Mouse (Mus musculus) G1E-ER4 (cell line): ENCODE results near the gene Ankrd52. TPM values are rescaled to one million over a fixed set of nuclear protein-coding genes. Genes with fewer than 3 reads are reported as not detected.

Experiments
- GATA1 ChIP-seq: IDR thresholded peaks from one replicate; pipeline ENCODE4 v1.8.0; 2012; ENCODE audit warnings: low read length, inconsistent platforms
- polyA plus RNA-seq: library from polyadenylated mRNA; stranded (reverse); fragments of >175 nt; gene quantifications from 2 replicates; pipeline ENCODE4 v1.2.3, GENCODE M21; 2012

Ankrd52 gene
- polyA plus RNA-seq, 1 experiment = 85.8 TPM

DNA sequence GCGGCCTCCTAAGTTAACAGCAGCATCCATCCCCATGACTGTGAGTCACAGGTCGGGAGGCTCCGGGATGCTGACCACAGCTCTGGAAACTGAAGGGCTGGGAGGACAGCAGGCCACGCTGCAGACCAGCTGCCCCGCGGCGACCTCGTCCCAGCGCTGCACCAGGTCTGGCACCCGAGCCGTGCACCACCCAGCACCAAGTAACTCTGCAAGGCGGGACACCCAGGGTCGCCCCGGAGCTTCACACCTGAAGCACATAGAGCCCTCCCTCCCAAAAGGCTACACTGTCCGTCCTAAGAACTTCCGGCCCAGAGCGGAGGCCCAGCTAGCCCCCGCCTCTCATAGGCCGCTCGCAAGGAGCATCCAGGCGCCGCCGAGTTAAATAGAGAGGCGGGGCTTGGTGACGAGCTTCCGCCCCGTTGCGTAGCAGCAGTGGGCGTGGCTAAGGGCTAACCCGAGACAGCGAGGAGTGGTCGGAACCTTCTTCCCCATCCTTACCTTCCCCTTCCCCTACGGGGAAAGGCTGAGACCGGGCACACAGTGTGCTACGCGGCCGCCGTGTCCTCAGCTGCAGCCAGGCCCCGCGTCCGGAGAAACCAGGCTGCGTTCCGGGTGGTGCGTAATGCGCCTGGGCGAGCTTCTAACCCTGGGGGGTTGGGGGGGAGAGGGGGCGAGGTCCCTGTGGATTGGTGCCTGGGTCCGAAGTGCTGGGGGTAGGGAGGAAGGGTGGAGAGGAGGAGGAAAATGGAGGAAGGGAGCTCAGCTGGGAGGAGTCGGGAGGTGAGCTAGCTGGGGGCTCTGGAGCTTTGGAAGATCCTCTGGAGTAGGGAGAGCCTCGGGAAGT is 34.5 kb downstream of the Ankrd52 start, which contains the start of the genes Nabp2 and Rnf41:
TSS of gene Nabp2 (minus strand) at position 282 of the 844 bp plus-strand sequence.
TSS of gene Rnf41 (plus strand) at position 447 of the 844 bp plus-strand sequence.
- no peak for TF ChIP-seq GATA1

DNA sequence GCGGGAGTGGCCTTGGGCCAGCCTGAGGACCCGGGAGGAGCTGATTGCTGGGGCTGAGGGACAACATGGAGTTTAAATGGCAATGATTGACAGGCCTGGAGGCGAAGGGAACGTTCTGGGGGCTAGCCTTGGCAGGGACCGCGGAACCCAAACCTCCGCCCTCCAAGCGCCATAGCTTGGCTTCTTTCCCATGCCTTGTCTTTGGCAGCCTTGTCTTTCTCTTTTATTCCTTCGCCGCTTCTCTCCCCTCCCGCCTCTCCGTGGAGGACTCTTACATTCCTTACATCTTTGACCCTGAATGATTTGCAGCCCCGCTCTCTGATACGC is 35.1 kb downstream of the Ankrd52 start:
- TF ChIP-seq GATA1 = no peak

DNA sequence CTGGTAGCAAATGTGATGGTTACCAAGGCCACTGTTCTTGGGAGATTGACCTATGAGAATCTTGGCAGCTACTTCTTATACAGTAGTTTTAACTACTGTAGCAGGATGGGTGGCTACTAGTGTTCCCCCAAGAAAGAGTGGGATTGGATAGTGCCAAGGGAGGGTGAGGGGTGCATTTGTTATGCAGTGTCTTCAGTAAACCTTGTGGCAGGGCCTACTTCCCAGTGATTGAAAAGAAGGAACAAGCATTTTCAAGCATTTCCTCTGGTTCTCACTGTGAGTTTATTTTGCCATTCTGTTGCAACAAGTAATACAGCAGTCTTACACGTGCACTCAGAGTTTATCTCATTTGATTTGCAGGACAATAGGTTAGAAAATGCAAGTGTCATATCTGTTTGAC is 35.6 kb downstream of the Ankrd52 start:
- TF ChIP-seq GATA1 = no peak

DNA sequence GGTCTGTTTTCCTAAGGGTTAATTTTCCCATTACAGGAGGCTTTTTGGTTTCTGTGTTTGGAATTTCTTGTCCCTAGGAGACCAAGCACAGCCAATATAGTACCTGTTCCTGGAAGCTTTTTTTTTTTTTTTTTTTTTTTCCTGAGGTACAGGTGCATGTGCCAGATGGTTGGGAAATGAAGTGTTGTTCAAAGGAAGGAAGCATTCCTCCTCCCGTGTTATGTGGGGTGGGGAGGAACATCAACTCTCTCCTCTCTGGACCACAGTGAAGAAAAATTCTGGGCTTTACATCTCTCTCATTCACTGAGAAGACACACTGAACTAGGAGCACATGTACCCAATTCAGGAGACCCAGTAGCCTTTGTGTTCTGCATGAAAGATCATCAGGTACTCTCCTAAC is 36.2 kb downstream of the Ankrd52 start:
- no peak for TF ChIP-seq GATA1

DNA sequence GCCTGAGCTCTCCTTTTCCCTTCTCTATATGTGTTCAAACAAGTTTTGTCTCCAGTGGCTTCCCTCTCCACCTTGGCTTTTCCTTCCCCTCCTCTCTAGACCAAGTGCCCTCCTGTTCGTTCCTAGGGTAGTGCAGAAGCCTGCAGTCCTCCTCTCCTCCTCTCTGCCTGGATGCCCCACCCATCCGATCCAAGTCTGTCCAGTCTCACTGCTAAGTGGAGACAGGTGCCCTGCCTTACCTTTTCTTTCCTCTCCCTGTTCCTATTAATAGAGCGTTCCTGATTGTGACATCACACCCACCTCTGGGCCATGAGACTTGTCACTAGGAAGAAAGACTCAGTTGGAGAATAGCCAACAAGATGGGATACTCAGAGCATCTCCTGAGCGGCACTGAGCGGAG is 37.9 kb downstream of the Ankrd52 start:
- TF ChIP-seq GATA1 = no peak

DNA sequence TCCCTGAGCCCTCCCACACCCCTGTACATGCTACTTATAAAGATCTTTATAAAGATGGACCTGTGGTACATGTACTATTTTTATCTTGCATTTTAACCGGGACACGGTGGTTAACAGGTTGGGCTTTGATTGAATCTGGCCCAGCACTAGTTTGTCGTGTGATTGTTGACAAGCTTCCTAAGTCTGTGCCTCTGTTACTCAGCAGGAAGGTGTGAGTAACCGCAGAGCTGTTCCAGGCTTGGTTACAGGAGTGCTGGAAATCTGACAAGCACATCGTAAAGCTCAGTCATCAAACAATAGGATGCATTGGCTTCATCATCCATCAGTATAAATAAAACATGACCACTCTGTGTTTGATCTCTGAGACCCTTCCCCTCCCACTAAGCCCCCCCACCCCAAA is 45.5 kb downstream of the Ankrd52 start:
- no peak for TF ChIP-seq GATA1

DNA sequence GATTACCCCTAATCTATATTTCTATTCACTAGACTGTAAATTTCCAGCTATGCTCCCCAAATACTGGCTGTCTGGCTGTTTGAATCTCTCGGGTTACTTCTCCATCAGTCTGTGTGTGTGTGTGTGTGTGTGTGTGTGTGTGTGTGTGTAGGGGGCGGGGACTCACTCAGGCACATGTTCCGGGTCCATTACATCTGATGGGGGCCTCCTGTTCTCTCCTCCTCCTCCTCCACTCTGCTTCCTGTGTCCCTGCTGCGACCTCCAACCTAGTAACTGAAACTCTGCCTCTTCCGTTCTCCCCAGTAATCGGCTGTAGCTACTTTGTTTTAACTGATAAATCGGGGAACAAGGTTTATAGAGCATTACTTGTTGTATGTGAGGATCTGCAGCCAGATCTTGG is 47.7 kb downstream of the Ankrd52 start:
- TF ChIP-seq GATA1 = no peak

DNA sequence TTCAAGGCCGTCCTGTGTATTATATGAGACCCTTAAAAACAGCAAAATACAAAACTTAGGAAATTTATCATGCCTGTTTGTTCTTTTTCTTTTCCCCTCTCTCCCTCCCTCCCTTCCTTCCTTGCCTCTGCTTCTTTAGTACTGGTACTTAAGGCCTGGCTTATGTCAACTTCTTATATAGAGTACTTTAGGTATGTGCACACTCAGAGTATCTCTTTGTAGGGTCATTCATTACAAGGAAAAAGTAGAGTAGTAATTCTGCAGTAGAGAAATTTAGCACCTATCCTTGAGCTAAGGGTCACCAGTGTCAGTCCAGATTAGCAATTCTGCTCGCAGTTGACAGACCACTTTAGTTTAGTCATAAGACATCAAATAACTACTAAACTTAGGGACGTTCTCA is 48.3 kb downstream of the Ankrd52 start:
- TF ChIP-seq GATA1 = no peak

DNA sequence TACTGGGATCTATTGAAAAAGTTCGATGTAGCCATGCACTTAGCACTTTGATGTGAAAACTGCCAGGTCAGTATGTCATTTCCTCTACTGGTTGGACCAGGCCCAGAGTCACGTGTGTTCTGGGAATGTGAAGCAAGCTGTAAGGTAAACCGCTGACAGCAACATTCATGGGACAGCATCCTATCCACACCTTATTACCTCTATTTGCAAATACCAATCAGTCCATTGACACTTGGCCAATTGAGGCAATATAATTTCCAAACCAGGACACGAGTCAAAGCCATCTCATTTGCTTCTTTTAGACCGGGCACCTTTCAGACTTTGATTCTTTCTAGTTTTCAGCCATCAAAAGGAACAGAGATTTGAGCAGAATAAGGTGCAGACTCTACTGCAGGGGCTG is 52.1 kb downstream of the Ankrd52 start:
- TF ChIP-seq GATA1 = no peak

DNA sequence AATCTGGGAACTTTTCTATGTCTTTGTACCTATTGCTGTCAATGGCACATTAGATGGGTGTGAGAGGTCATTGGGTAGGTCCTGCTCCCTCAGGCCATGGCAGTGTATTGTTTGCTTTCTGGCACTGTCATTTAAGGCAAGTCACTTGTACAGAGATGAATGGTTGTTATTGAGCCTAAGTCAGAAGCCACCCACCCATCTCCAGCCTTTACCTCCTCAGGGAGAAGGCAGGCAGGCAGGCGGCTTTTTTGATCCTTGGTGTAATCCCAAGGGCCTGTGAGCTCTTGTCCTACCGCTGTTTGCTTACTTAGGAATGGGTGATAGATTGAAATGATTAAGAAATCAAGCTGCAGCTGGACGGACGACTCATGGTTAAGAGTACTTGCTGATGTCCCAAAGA is 52.5 kb downstream of the Ankrd52 start:
- no peak for TF ChIP-seq GATA1

DNA sequence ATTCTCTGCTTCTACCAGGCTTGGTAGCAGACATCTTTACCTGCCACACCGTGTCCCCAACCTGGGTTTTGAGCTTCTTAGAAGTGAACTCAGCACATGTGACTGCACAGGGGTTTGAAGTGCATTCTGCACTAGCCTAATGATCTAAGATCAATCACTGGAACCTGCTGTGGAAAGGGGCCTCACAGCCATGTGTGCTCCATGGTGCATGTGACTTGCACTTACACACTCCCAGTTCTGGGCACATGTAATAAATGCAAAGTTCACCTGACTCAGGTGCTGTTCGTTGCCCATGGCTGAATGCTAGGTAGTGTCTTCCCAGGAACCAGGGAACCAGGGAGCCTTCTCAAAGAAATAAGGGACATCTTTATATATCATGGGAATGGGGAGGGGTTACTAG is 56.5 kb downstream of the Ankrd52 start:
- TF ChIP-seq GATA1 = no peak

DNA sequence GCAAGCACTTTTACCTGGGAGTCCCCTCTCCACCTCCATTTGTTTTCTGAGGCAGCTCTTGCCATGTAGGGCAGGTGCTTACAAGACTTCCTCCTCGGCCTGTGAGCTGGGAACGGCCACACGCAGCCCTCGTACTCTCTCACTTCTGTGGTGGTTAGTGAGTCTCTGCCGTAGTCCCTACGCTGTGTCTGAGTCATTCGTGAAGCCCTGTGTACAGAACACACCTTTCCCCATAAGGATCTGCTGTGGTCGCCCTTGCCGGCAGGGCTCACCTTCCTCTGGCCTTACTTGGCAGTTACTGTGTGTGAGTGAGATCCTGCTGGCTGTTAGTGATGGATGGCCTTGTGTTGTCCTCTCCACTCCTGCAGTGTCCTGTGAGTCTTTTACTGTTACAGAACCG is 57.8 kb downstream of the Ankrd52 start:
- TF ChIP-seq GATA1 = no peak

DNA sequence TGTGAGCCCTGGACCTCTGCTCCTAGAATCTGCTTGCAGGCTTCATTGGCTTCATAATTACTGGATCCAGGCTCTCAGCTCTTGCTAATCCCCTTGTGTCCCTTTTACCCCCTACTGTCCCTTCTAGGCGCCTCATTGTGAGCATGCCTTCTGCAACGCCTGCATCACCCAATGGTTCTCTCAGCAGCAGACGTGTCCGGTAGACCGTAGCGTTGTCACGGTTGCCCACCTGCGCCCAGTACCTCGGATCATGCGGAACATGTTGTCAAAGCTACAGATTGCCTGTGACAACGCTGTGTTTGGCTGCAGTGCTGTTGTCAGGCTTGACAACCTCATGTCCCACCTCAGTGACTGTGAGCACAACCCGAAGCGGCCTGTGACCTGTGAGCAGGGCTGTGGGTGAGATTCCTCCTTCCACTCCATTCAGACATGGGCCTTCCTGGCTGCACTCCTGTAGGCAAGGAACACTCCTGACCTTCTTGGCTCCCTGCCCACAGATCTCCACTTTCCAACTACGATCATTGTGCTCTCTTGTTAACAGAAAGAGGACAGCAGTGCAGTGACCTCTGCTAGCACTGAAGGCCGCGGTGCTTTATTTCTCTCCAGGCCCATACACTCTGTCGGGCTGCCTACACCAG is 58.4 kb downstream of the Ankrd52 start:
- TF ChIP-seq GATA1 = no peak

DNA sequence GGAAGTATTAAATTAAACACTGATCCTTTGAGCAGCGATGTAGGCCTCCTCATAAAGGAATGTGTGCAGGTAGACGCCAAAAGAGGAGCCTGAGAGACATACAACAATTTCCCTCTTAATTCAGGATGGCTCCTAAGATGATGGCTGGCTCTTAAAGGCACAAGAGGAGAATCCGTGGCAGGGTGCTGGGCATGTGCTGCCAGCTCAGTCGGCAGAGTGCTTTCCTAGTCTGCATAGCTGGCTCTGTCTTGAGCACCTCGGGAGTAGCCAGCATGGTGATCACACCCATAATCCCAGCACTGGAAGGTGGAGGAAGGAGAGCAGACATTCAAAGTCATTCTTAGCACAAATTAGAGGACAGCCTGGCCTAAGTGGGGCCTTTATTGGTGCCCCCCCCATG is 59.0 kb downstream of the Ankrd52 start:
- no peak for TF ChIP-seq GATA1

DNA sequence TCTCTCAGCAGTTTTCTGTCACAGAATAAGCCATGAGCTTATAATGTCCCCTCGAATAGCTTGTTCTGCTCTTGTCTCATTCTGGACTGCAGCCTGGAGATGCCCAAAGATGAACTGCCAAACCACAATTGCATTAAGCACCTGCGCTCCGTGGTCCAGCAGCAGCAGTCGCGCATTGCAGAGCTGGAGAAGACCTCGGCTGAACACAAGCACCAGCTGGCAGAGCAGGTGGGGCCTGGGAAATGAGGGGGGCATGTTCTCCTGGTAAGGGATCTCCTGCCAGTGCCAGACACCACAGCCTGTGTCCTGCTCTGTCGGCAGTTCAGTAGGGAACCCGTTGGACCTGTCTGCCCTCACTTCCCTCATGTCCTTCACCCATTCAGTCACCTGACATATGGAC is 59.5 kb downstream of the Ankrd52 start:
- TF ChIP-seq GATA1 = no peak

DNA sequence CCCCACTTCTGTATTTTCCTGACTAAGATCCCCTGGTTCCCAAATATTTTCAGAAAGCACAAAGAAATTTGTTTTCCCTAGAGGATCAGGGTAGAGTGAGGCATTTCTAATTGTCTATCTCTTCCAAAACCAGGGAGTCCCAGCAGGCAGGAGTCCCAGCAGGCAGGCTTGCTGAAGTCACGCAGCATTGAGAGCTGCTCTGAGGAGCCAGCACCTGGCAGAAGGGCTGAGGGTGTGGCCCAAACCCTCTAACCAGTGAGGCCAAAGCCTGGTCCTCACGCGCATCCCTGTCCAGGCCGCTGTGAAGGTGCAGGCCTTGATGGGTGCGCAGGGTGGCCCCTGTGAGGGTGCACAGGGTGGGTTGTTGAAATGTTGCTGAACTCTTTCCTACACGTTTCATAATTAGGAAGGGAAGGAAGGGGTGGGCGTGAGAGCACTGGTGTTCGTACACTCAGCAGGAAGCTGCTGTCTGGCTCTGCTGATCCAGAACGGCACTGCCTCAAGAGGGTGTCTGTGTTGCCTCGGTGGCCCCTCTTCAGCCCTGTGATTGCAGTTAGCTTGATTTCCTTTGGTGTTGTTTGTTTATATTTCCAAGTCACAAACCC is 61.9 kb downstream of the Ankrd52 start:
- TF ChIP-seq GATA1 = no peak

DNA sequence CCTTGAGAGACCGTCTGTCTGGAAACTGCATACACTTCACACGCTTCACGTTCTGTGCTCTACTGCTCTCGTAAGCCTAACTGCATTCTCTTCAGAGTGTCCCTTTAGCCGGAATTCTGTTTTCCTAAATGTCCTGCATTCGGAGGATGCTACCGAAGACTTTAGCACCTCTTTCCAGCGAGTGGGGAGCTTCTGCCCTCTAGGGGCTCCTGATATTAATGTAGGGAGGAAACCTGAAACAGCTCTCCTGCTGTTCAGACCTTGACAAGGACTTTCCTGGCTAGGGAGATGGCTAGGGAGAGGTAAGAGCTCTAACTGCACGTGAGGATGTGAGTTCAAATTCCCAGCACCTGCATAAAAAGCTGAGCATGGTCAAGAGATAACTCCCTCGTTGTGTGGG is 63.5 kb downstream of the Ankrd52 start:
- no peak for TF ChIP-seq GATA1
